Mouse (Mus musculus) spleen, adult 10 weeks (tissue): ENCODE measurements around the gene Gm15114. TPM values are rescaled to one million over a fixed set of nuclear protein-coding genes. Genes with fewer than 3 reads are reported as not detected.

ENCODE experiments used
- polyA plus RNA-seq: library from polyadenylated mRNA; stranded (reverse); fragments of 350-450 nt; fragmentation: Illumina TruSeq; extraction: RNeasy Lipid Tissue Mini Kit (QIAGEN cat#74804); gene quantifications from one replicate; pipeline ENCODE4 v1.2.3, GENCODE M21; 2015; ENCODE audit warnings: low replicate concordance; ENCODE audit not compliant: insufficient read depth

Gm15114 gene
- not detected for polyA plus RNA-seq

GRCm38 (mm10) chrX:148488649-148489048 is at the start of gene Gm15114:
TSS of gene Gm15114 (plus strand) at chrX:148488949.

Other genes starting within 250 kb of the Gm15114 start
- not detected for gene Gm8334, start 126.2 kb downstream of the Gm15114 start, polyA plus RNA-seq
- not detected for gene Gm15127, start 174.6 kb downstream of the Gm15114 start, polyA plus RNA-seq